Mouse (Mus musculus) T-helper 17 cell (primary cell): ENCODE measurements around the gene Polg2.
"Not testable (repeated sequence)": the region's sequence is repeated elsewhere in the genome, so short reads cannot be mapped to it uniquely, and the experiment has no call there.

ENCODE experiments used
- in situ Hi-C, 2 experiments: fragments of 300-600 bp; cut with MboI, MseI; formaldehyde crosslinking; loops; 1 replicate in 1 of 2; 2 replicates in 1 of 2; pipeline ENCODE4 v1.15.1; 2025; ENCODE audit warnings: high pct_unique_total_duplicates in 2 of 2

Gene Polg2

DNA sequence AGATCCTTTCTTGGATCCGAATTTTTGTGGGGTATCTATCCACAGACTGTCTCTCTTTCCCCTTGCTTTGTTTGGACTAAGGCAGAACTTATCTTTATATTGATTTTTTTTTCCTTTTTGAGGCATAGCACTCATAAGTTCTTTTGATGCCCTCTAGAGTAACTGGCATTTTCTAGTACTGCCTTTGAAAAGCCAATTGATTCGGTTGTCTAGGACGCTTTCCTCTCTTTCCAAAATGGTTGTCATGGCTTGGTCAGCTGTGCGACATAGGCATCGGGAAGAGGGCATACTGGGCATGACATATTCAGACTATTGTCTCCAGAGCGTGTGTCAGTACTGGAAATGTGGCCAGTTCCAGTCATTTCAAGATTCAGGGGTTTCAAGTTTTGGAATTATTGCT lies 10.3 kb upstream of the Polg2 start:
- in situ Hi-C loops, result no loop called here

DNA sequence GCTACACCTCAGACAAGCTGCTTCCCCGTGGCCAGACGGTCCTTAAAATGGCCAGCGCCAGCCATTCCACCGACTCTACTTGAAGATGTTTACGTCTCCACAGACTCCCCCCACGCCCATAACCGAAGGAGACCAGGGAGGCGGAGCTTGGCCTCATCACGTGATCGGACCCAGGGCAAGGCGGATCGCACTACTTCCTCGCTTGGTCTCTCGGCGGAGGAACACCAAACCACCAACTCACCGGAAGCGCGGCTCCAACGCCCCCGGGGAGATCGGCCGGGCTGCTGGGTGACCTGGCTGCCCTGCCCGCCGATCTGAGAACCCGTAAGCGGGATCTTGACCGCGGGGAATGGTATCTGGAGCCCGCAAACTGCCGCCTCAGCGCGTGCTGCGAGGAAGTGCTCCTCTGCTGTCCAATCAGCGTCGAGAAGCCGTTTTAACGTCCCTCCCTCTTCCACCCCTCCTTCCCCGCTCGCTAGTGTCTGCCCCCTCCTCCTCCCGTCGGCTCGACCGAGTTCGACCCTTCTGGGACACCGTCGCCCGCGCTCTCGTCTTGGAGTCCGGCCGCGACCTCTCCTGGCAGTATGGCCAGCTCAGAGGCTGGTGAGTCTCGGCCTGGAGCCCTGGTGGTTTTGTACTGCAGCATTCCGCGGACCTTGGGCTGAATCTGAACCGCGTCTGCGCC lies 9.6 kb upstream of the Polg2 start, which contains the start of the genes Ddx5 and Cep95:
Gene Ddx5, minus strand, starts transcription at position 411 of the 685 bp plus-strand sequence.
Gene Cep95, plus strand, starts transcription at position 478 of the 685 bp plus-strand sequence.
- in situ Hi-C loops, result no loop called here

DNA sequence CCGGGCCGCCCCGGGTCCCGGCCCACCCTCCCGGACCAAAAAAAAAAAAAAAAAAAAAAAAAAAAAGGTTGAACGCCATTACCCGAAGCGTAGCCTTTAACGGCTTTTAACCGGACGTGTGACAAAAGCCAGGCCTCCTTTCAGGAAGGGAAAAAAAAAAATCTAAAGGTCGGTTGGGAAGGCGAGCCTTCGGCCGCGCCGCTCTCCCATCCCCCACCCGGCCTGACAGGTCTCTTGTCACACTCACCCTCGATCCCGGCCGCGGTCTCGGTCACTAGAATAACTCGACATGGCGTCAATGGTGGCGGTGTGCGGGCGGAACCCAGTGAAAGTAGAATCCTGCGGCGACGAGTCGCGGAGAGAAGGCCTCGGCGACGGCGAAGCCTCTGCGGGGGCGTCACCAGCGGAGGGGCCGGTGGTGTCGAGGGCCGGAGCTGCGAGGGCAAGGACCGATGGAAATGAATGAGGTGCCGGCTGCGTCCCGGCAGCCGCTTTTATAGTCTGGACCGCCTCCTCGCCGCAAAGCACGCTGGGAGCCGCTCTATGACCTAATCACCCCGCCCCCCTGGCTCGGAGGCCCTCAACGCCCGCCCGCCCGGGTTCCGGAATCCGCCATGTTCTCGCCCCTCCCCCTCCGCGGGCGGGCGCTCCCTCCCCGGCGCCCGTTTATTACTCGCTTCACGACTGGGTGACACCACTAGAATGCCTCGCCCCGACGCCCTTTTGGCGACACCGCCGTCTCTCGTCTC lies 8.9 kb upstream of the Polg2 start:
- in situ Hi-C loops, result no loop called here

DNA sequence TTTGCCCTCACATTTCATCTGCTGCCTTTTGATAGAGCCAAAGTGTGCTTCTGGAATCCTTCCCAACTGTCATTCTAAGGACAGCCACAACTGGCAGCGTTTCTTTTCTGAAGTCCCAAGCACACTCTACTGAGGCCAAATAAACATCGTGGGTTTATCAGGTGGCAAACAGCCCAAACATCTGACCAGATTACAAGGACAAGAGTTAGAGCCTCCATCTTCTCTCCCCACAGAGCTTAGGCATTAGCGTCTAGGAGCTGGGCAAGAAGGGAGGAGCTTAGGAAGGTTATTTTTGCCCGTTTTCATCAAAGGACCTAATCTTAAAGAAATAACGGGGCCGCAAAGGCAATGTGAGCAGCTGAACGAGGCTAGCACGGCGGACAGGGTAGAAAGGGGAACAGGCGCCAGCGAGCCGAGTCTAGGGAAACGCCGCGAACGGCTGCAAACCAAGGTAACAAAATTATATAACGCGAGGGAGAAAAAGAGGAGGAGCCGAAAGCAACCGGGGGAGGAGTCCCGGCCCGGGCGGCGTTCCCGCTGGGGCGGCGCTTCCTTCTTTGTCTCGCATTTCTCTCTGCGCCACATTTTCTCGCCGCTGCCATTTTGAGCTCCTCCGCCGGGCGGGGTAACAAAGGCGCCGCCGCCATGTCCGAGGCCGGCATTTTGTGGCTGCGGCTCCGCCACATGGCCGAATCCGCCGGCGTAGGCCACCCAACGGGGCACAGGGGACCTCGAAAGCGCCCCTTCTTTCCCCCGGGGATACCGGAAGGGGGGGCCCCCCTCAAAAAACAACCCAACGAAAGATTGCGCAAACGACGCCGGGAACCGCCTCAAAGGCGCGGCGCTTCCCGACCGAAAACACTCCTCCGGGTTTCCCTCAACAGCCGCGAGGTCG lies 8.0 kb upstream of the Polg2 start:
- in situ Hi-C loops, result no loop called here

DNA sequence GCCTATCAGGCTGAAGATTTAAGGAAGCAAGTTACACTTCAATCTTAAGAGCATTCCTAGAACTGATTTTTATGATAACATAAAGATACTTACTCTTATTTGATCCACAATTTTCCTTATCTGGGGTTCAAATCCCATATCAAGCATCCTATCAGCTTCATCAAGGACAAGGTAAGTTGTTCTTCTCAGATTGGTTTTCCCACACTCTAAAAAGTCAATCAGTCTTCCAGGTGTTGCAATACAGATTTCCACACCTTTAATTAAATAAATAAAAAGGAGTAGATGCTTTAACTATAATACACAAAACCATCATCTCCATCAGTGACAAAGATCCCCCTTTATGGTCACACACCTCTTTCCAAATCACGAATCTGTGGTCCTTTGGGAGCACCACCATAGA lies 5.7 kb upstream of the Polg2 start:
- in situ Hi-C loops, result no loop called here

- in situ Hi-C loops, result no loop called here
These were observed 5.1 kb upstream of the Polg2 start for GRCm38 (mm10) chr11:106784476-106784875.

DNA sequence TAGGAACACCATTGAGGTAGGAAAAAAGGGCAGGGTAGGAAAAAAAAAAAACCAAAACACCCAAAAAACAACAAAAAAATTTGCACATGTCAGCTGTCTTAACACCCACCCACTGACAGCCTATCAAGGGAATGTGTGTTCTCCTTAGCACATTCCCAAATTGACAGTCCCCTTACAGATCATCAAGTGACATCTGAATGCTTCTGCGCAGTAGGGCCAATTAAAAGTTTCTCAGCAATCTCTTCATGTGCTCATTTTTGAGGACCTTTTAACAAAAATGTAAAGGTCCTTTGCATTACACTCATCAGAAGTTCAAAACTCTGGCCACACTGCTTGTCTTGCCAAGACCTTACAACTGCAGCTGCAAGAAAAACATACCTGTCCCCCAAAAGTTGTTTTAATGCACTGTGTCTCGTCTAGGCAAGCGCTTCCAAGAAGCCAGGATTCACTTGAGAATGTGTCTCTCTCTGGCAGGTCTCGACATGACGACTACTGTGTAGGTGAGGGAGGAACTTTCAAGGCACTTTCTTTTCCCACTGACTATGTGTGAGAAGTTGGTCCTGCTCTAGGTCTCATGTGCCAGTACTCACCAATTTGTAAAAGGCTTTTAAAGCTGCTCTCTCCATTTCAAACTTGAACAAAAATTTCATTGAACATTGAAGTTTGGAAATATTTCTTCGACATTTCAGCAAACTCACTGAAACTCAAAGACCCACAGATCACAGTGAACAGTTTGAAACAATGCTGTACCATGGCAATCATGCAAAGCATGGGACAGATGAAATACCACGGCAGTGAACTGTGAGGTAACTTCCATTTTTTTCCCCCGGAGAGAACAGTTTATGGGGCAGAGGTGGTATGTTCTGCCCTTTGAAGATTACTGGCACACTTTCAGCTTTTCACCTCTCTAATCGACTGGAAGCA lies 3.8 kb upstream of the Polg2 start:
- in situ Hi-C loops, result no loop called here

DNA sequence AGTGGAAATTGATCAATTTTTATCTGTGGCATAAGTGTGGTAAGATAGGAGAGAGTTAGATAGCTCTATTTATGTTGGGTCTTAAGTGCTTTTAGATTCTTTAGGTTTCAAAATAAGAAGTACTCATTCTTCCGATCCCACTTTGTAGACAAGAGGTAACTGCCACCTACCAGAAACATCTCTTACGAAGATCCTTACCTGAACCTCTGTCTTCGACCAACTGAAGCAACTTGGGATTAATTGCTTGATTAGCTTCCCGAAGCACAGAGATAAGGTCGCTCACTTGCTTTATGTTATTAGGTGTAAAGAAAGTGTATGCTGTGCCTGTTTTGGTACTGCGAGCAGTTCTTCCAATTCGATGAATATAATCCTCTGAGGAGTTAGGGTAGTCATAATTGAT lies 2.9 kb upstream of the Polg2 start:
- in situ Hi-C loops, result not testable (repeated sequence)

- in situ Hi-C loops, result no loop called here
These were observed 1.4 kb upstream of the Polg2 start for GRCm38 (mm10) chr11:106780590-106781220.

DNA sequence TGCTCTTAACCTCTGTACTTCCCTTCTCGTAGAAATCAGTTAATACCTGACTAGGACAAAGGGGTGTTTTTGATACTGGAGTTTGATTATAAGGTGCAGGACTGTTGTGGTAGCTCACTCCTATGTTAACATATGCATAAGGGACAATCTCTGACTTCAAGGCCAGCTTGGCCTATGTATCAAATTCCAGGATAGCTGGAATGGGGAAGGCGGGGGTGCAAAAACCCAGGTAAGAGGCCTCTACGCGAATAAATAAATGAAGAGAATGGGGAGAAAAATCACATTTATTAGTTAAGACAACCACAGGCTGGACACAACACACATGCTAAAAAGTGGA lies 720 bp upstream of the Polg2 start:
- in situ Hi-C loops, result no loop called here

- in situ Hi-C loops, result no loop called here
These were observed 549 bp downstream of the Polg2 start for GRCm38 (mm10) chr11:106778589-106779387.

DNA sequence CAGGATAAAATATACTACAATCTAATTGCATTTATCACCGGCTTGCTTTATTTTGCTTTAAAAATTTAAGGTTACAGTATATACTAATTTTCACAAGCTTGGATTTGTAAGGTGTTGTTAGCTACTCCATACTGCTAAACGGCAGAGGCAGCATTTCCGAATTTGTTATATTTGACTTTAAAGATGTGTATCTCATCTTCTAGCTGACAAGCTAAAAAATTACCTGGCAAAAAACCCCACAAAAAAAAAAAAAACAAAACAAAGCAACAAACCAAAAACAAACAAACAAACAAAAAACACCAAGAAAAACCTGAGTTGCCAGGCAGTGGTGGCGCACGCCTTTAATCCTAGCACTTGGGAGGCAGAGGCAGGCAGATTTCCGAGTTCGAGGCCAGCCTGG lies 1.2 kb downstream of the Polg2 start:
- in situ Hi-C loops, result no loop called here

GRCm38 (mm10) chr11:106777395-106777794 lies 1.9 kb downstream of the Polg2 start:
- in situ Hi-C loops, result no loop called here

DNA sequence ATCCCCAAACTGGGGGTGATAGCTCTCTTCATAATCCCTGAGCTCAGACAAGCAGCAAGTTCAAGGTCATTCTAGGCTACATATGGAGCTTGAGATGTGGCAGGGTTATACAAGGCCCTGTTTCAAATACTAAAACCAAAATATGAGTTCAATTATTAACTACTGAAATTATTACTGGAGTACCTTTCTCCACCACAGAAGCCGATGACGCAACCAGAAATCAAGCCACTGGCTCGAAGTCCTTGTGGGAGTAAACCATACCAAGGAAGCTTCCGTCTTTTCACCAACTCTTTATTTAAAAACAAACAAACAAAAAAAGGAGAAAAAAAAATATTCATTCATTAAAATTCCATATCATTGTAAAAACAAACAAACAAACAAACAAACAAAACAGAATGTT lies 2.4 kb downstream of the Polg2 start:
- in situ Hi-C loops, result no loop called here

- in situ Hi-C loops, result no loop called here
These were observed 6.3 kb downstream of the Polg2 start for GRCm38 (mm10) chr11:106773061-106773460.

DNA sequence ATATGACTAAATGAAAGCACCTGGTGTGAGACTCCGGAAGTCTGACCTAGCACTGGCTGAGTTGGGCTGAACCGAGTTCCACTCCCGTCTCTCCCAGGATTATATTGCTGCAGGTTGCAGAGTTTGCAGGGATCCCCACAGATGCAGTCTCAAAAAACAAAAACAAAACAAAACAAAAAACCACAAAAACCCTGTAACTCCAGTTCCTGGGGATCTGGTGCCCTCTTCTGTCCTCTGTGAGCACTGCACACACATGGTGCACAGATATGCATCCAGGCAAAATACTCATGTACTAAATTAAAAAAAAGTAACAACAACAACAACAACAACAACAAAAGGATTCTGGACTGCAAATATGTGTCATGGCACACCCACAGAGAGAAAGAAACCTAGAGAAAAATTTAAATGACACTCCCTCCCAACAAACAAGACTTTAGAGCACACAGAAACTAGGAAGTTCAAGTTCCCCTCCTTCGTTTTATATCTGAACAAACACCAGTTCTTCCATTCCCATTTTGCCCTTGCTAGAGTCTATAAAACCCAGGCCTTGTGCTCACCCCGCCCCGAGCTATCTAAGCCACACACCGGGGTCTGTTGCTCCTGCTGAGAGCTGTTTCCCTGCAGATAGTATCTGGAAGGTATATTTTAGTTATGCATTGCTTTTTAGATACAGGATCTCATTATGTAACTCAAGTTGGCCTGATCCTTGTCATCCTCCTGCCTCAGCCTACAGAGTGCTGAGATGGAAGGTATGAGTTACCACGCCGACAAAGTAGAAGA lies 9.0 kb downstream of the Polg2 start:
- in situ Hi-C loops, result no loop called here

- in situ Hi-C loops, result loop anchor here in 1 of 2 experiments (10.0 kb wide), 1 partner anchor 353 kb away; no protein-coding TSS in a partner anchor
These were observed 11.8 kb downstream of the Polg2 start for GRCm38 (mm10) chr11:106767516-106767915.

- in situ Hi-C loops, result loop anchor here in 1 of 2 experiments (10.0 kb wide), 1 partner anchor 352 kb away; no protein-coding TSS in a partner anchor
These were observed 12.7 kb downstream of the Polg2 start for GRCm38 (mm10) chr11:106766611-106767162.
